Mouse (Mus musculus) cortical plate, adult 2 months (tissue): ENCODE data around the gene Dad1.

Source experiments
- CTCF ChIP-seq: fragments of 200-500 bp; IDR thresholded peaks from 2 replicates; pipeline ENCODE4 v1.5.1; 2011; ENCODE audit warnings: mild to moderate bottlenecking, control low read depth, low read length; ENCODE audit not compliant: insufficient read depth; ENCODE audit errors: extremely low read depth
- POLR2A ChIP-seq: fragments of 200-500 bp; IDR thresholded peaks from 2 replicates; pipeline ENCODE4 v1.6.1; 2011; ENCODE audit warnings: mild to moderate bottlenecking, low read length, control low read depth; ENCODE audit not compliant: insufficient read depth; ENCODE audit errors: extremely low read depth

DNA sequence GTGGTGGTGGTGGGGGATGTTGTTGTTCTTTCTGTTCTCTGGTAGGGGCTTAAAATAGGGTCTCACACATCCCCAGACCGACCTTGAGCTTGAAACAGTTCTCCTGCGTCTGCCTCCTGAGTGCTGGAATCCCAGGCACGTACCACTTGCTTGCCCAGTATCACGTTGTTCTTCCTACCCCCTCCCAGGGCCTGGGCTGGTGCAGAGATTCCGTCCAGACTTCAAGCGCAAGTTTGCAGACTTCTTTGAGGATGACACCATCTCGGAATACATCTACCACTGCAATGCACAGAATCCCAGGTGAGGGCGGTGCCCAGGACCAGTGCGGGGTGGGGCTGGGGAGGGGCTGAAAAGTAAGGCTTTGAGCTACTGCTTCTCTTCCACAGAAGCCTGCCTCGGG is 11.2 kb upstream of the Dad1 start:
- no peak for TF ChIP-seq POLR2A
- no peak for TF ChIP-seq CTCF
